Mouse (Mus musculus) small intestine, adult 2 months (tissue): Measurements from ENCODE around the gene Rgs8.

ENCODE experiments used
- CTCF ChIP-seq: fragments of 200-500 bp; IDR thresholded peaks from 2 replicates; pipeline ENCODE4 v1.5.1; 2012; ENCODE audit warnings: low read depth, mild to moderate bottlenecking, control low read depth, inconsistent platforms, low read length, moderate library complexity, mixed read lengths; ENCODE audit not compliant: insufficient replicate concordance, insufficient read length; ENCODE audit errors: extremely low read depth
- POLR2A ChIP-seq: fragments of 200-500 bp; IDR thresholded peaks from 2 replicates; pipeline ENCODE4 v1.6.1; 2012; ENCODE audit warnings: low read depth, mild to moderate bottlenecking, control low read depth, inconsistent platforms, low read length, moderate library complexity

GRCm38 (mm10) chr1:153695398-153695797 lies 42.6 kb downstream of the Rgs8 start:
- TF ChIP-seq CTCF (no peak), POLR2A (no peak)
